Mouse (Mus musculus) kidney, adult 2 months (tissue): ENCODE measurements around the gene Jund. TPM values are rescaled to one million over a fixed set of nuclear protein-coding genes. Genes with fewer than 3 reads are reported as not detected.

Experiments used
- DNase-seq: peaks from one replicate; pipeline ENCODE4 v3.0.0; 2021
- H3K27ac ChIP-seq: fragments of 200-500 bp; 2 replicates; pipeline ENCODE4 v1.5.1; 2012; ENCODE audit warnings: low read depth, low read length, control low read depth, inconsistent platforms; ENCODE audit not compliant: insufficient read depth
- H3K27me3 ChIP-seq: fragments of 200-500 bp; replicated peaks from 2 replicates; pipeline ENCODE4 v1.6.1; 2012; ENCODE audit warnings: mild to moderate bottlenecking, moderate library complexity, low read length, inconsistent platforms; ENCODE audit not compliant: control insufficient read depth, insufficient read depth
- H3K36me3 ChIP-seq: fragments of 200-500 bp; 2 replicates; pipeline ENCODE4 v1.6.1; 2012; ENCODE audit warnings: mild to moderate bottlenecking, moderate library complexity, low read length, inconsistent platforms; ENCODE audit not compliant: control insufficient read depth, insufficient read depth
- H3K4me1 ChIP-seq: fragments of 200-500 bp; 2 replicates; pipeline ENCODE4 v1.6.1; 2011; ENCODE audit warnings: low read length; ENCODE audit not compliant: control insufficient read depth, insufficient read depth
- H3K4me3 ChIP-seq: fragments of 200-500 bp; 2 replicates; pipeline ENCODE4 v1.5.1; 2011; ENCODE audit warnings: mild to moderate bottlenecking, low read depth, low read length, control low read depth; ENCODE audit not compliant: insufficient read depth
- CTCF ChIP-seq: fragments of 200-500 bp; conservative IDR thresholded peaks from 2 replicates; pipeline ENCODE4 v1.5.1; 2011; ENCODE audit warnings: low read depth, mild to moderate bottlenecking, control low read depth, low read length, moderate library complexity, mixed read lengths; ENCODE audit not compliant: insufficient read depth, insufficient read length
- POLR2A ChIP-seq: fragments of 200-500 bp; IDR thresholded peaks from one replicate; pipeline ENCODE4 v1.6.1; 2011; ENCODE audit warnings: low read depth, low read length, control low read depth
- WGBS: fragments of 180-500 bp; shearing (Covaris S2); methylation state at CpG from one replicate; pipeline ENCODE4 v1.1.7; 2018; 5-methylcytosine and 5-hydroxymethylcytosine counted together
- polyA plus RNA-seq: library from polyadenylated mRNA; depleted of rRNA; stranded (reverse); fragments of >200 nt; gene quantifications from 2 replicates; pipeline ENCODE4 v1.2.3, GENCODE M21; 2012; rRNA removed

Jund gene
- polyA plus RNA-seq, 1 experiment = 158 TPM

DNA sequence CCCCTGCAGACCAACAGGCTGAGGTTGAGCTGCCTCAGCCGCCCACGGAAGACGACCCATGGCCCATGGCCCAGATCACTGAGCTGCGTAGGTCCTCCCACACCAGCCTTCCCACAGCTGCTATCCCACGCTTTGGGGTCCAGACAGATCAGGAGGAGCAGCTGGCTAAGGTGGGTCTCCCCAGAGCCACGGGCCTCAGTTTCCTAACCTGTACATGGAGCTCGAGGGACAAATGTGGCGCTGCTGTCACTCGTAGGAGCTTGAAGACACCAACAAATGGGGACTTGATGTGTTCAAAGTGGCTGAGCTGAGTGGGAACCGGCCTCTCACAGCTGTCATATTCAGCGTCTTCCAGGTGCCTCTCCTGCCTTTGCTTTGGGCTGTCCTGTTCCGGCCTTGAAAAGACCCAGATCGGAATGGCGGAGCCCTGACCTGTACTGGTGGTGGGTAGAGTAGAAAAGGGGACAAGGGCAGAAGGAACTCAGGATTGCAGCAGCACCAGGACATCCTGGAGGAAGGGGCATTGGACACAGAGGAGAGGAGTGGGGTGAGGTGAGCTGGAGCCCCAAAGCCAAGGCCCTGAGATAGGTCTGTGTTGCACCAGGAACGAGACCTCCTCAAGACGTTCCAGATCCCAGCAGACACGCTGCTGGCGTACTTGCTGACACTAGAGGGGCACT lies 48.6 kb downstream of the Jund start:
- H3K27ac ChIP-seq = no peak overlapping the region
- H3K27me3 ChIP-seq = no peaks in the 10 kb centered on the region
- H3K36me3 ChIP-seq = no peaks in the 10 kb centered on the region
- TF ChIP-seq POLR2A (no peak), CTCF (no peak)
- H3K4me3 ChIP-seq = no peak overlapping the region
- H3K4me1 ChIP-seq = peaks cover 3% of the 10 kb centered on the region; the same call in 1 of the 2 replicates
- WGBS = 84% methylated on average over 18 of the region's 18 CpGs
- DNase-seq = no peak

DNA sequence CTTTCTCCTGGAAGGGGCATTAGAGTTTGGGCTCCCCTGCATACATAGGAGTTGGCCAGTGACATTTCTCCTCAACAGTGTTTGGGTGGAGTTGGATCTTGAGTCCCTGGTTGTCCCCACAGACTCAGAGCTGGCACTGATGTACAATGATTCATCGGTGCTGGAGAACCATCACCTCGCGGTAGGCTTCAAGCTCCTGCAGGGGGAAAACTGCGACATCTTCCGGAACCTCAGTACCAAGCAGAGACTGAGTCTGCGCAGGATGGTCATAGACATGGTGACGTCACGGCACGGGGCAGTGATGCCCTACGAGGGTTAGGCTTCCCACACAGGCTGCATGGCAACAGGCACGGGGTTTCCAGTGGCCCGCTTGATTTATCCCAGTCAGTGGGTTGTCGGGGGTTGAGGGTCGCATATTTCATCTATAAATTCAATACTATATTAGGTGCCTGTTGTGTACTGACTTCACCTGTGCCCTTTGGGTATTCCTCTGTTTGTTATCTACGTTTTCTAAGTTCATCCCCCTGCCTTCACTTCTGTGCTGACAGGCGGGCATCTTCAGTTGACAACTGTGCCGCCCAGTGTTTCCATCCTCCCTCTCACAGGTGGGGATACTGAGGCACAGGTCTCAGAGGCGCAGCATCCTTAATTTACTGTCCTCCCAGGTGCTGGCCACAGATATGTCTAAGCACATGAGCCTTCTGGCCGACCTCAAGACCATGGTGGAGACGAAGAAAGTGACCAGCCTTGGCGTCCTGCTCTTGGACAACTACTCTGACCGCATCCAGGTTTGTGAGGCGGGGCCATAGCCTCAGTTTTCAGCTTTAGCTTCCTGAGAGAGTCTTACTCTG lies 49.7 kb downstream of the Jund start:
- no peaks in the 10 kb centered on the region for H3K27me3 ChIP-seq
- 92% methylated on average over 23 of the region's 23 CpGs for WGBS
- TF ChIP-seq CTCF = no peak
- TF ChIP-seq POLR2A = no peak
- no peak overlapping the region for H3K4me3 ChIP-seq
- peaks cover 5% of the 10 kb centered on the region; the same call in 1 of the 2 replicates for H3K4me1 ChIP-seq
- no peaks in the 10 kb centered on the region for H3K36me3 ChIP-seq
- no peak overlapping the region for H3K27ac ChIP-seq
- no peak for DNase-seq

DNA sequence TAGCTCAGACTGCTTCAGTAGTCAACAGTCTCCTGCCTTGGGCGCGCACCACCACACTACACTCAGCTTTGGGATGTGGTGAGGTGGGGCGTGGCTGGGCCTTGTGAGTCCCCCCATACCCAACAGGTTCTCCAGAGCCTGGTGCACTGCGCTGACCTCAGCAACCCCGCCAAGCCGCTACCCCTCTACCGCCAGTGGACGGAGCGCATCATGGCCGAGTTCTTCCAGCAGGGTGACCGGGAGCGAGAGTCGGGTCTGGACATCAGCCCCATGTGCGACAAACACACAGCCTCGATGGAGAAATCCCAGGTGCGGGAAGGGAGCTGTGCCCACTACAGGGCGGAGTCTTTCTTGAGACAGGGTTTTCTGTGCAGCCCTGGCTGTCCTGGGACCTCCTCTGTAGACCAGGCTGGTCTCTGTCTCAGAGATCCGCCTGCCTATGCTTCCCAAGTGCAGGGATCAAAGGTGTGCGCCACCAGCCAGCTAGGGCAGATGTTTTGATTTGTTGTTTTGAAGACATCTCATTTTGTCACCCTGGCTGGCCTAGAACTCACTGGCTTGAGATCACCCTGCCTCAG lies 50.4 kb downstream of the Jund start:
- Histone ChIP-seq H3K4me1 (peaks cover 5% of the 10 kb centered on the region; the same call in 1 of the 2 replicates), H3K27ac (no peak overlapping the region), H3K27me3 (no peaks in the 10 kb centered on the region), H3K36me3 (no peaks in the 10 kb centered on the region), H3K4me3 (no peak overlapping the region)
- WGBS = 89% methylated on average over 19 of the region's 19 CpGs
- DNase-seq = no peak
- no peak for TF ChIP-seq POLR2A
- no peak for TF ChIP-seq CTCF

Other genes with a start within 250 kb of the Jund start
- gene Klhl26, start 222.0 kb upstream of the Jund start, polyA plus RNA-seq = 20.2 and 29.7 TPM in 2 replicates
- gene Tmem59l, start 211.6 kb upstream of the Jund start, polyA plus RNA-seq = 0.20 and 0.44 TPM in 2 replicates
- 2.6 TPM in 2 replicates for gene Crlf1, start 205.8 kb upstream of the Jund start, polyA plus RNA-seq
- 161 and 177 TPM in 2 replicates for gene Rex1bd, start 192.2 kb upstream of the Jund start, polyA plus RNA-seq
- 620 and 835 TPM in 2 replicates for gene Uba52, start 188.1 kb upstream of the Jund start, polyA plus RNA-seq
- gene Fkbp8, start 171.2 kb upstream of the Jund start, polyA plus RNA-seq = 320 and 410 TPM in 2 replicates
- gene Kxd1, start 171.0 kb upstream of the Jund start, polyA plus RNA-seq = 151 TPM in 2 replicates
- 16.4 and 18.1 TPM in 2 replicates for gene Ell, start 159.5 kb upstream of the Jund start, polyA plus RNA-seq
- 127 and 159 TPM in 2 replicates for gene Isyna1, start 104.6 kb upstream of the Jund start, polyA plus RNA-seq
- 84.9 and 123 TPM in 2 replicates for gene Ssbp4, start 90.1 kb upstream of the Jund start, polyA plus RNA-seq
- 3.2 and 3.5 TPM in 2 replicates for gene Lrrc25, start 82.8 kb upstream of the Jund start, polyA plus RNA-seq
- 11.2 and 17.8 TPM in 2 replicates for gene Gdf15, start 66.5 kb upstream of the Jund start, polyA plus RNA-seq
- 296 TPM in 2 replicates for gene Pgpep1, start 38.6 kb upstream of the Jund start, polyA plus RNA-seq
- gene Lsm4, start 25.7 kb upstream of the Jund start, polyA plus RNA-seq = 106 and 120 TPM in 2 replicates
- gene Iqcn, start 4.5 kb downstream of the Jund start, polyA plus RNA-seq = 0.03 and 0.12 TPM in 2 replicates
- 0.61 and 0.99 TPM in 2 replicates for gene Gm3336, start 19.6 kb downstream of the Jund start, polyA plus RNA-seq
- gene Pde4c, start 24.8 kb downstream of the Jund start, polyA plus RNA-seq = 81.6 and 113 TPM in 2 replicates
- 29.7 and 31.1 TPM in 2 replicates for gene Rab3a, start 55.7 kb downstream of the Jund start, polyA plus RNA-seq
- gene Mpv17l2, start 62.0 kb downstream of the Jund start, polyA plus RNA-seq = 73.4 and 96.3 TPM in 2 replicates
- 60.5 and 94.7 TPM in 2 replicates for gene Pik3r2, start 77.8 kb downstream of the Jund start, polyA plus RNA-seq
- 25.3 and 27.4 TPM in 2 replicates for gene Mast3, start 106.1 kb downstream of the Jund start, polyA plus RNA-seq
- gene Il12rb1, start 109.5 kb downstream of the Jund start, polyA plus RNA-seq = 0.42 and 0.48 TPM in 2 replicates
- 19.8 and 26.2 TPM in 2 replicates for gene Arrdc2, start 140.8 kb downstream of the Jund start, polyA plus RNA-seq
- gene Kcnn1, start 164.3 kb downstream of the Jund start, polyA plus RNA-seq = 9.4 and 11.0 TPM in 2 replicates
- 48.9 and 49.2 TPM in 2 replicates for gene Ccdc124, start 175.0 kb downstream of the Jund start, polyA plus RNA-seq
- gene Slc5a5, start 193.8 kb downstream of the Jund start, polyA plus RNA-seq = 0.19 and 0.31 TPM in 2 replicates
- 3,589 and 3,709 TPM in 2 replicates for gene Rpl18a, start 198.5 kb downstream of the Jund start, polyA plus RNA-seq
- gene Map1s, start 207.0 kb downstream of the Jund start, polyA plus RNA-seq = 18.4 and 24.4 TPM in 2 replicates